Mouse (Mus musculus): ENCODE measurements at regions not wholly inside any gene's neighbourhood (a gene's known extent, or its start where the extent isn't known, plus 50 kb on each side); places are given as distances from the start of the nearest gene placed in this dataset.

GRCm38 (mm10) chr19:51977236-51977961, 286.7 kb upstream of the Ins1 start:
- peak; percentile 47 to 69 for DNase-seq

- DNase-seq = no peak
Observed at GRCm38 (mm10) chr19:51997161-51997560, 266.9 kb upstream of the Ins1 start.
